Mouse (Mus musculus) E14TG2a.4 (cell line): ENCODE data around the gene Fam192a.

Experiments
- CTCF ChIP-seq: conservative IDR thresholded peaks from 2 replicates; pipeline ENCODE4 v1.5.1; 2014; ENCODE audit warnings: low read length
- NANOG ChIP-seq: IDR thresholded peaks from 2 replicates; pipeline ENCODE4 v1.6.1; 2014; ENCODE audit warnings: borderline replicate concordance, low read length, mixed read lengths
- POU5F1 ChIP-seq: IDR thresholded peaks from 2 replicates; pipeline ENCODE4 v1.6.1; 2014; ENCODE audit warnings: low read length, borderline replicate concordance

DNA sequence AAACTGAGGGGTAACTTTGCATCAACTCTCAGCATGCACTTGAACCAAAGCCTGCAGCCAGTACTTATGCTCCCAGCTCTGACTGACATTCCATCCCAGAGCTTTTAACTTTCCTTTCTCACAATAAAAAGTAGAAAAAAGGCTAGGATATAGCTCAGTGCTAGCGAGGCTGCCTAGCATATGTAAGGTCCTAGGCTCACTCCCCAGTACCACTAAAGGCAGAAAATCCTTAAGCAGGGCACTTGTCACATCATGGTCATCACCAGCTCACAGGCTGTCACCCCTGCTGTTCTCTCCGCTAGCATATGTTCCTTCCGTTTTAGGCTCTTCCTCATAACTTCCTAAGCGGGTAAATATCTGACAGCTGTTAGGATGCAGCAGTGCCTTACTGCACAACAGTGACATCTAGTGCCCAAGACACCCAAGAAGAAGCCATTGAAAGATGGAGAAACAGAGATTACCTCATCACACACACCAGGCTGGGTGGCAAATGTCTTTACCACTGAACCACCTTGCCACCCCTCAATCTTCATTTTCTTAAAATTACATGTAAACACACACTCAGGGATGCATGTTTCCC lies 17.5 kb downstream of the Fam192a start:
- TF ChIP-seq CTCF (no peak), POU5F1 (no peak), NANOG (no peak)
